Mouse (Mus musculus) intestine, embryonic 14.5 days (tissue): Measurements from ENCODE around the gene Uqcrh. TPM values are rescaled to one million over a fixed set of nuclear protein-coding genes. Genes with fewer than 3 reads are reported as not detected.

Source experiments
- ATAC-seq: fragments of 200-750 bp; cut with Nextera tagmentation; replicated peaks from 2 replicates; pipeline ENCODE4 v1.8.0; 2017; ENCODE audit warnings: low read depth, moderate number of reproducible peaks, moderate TSS enrichment, moderate library complexity; ENCODE audit not compliant: low FRiP score, low TSS enrichment
- DNase-seq: peaks from one replicate; pipeline ENCODE4 v3.0.0-alpha.2; 2018; ENCODE audit warnings: low spot score
- H3K27ac ChIP-seq: fragments of 300-500 bp; sonication (generic); 2 replicates; pipeline ENCODE4 v1.5.1; 2014; ENCODE audit warnings: low read depth, mild to moderate bottlenecking, control low read depth
- H3K27me3 ChIP-seq: fragments of 300-500 bp; sonication (generic); replicated peaks from 2 replicates; pipeline ENCODE4 v1.6.1; 2014; ENCODE audit warnings: low read length, control low read depth; ENCODE audit not compliant: control insufficient read depth, insufficient read depth
- H3K36me3 ChIP-seq: fragments of 300-500 bp; sonication (generic); 2 replicates; pipeline ENCODE4 v1.6.1; 2014; ENCODE audit warnings: low read length, control low read depth; ENCODE audit not compliant: control insufficient read depth, insufficient read depth
- H3K4me1 ChIP-seq: fragments of 300-500 bp; sonication (generic); replicated peaks from 2 replicates; pipeline ENCODE4 v1.6.1; 2014; ENCODE audit warnings: low read length, control low read depth, mixed read lengths; ENCODE audit not compliant: control insufficient read depth, insufficient read depth
- H3K4me2 ChIP-seq: fragments of 300-500 bp; sonication (generic); 2 replicates; pipeline ENCODE4 v1.6.1; 2014; ENCODE audit warnings: low read length
- H3K4me3 ChIP-seq: fragments of 300-500 bp; sonication (generic); 2 replicates; pipeline ENCODE4 v1.5.1; 2014; ENCODE audit warnings: low read depth, low read length, control low read depth, mixed read lengths
- H3K9ac ChIP-seq: fragments of 300-500 bp; sonication (generic); 2 replicates; pipeline ENCODE4 v1.6.1; 2014; ENCODE audit warnings: mild to moderate bottlenecking, low read length
- H3K9me3 ChIP-seq: fragments of 300-500 bp; sonication (generic); 2 replicates; pipeline ENCODE4 v1.6.1; 2016; ENCODE audit warnings: low read length, control low read depth; ENCODE audit not compliant: control insufficient read depth
- WGBS: fragments of 180-500 bp; shearing (Covaris S2); extraction: QIAGEN DNeasy Blood & Tissue Kit; methylation state at CpG from one replicate; pipeline ENCODE4 v1.1.7; 2014; 5-methylcytosine and 5-hydroxymethylcytosine counted together
- polyA plus RNA-seq: library from polyadenylated mRNA; unstranded; fragments of >200 nt; fragmentation: Nextera tagmentation; extraction: Ambion mirVana; gene quantifications from 2 replicates; pipeline ENCODE4 v1.2.1, GENCODE M21; 2014

The Uqcrh gene
- polyA plus RNA-seq, 1 experiment from 2014 or later = 617 TPM

DNA sequence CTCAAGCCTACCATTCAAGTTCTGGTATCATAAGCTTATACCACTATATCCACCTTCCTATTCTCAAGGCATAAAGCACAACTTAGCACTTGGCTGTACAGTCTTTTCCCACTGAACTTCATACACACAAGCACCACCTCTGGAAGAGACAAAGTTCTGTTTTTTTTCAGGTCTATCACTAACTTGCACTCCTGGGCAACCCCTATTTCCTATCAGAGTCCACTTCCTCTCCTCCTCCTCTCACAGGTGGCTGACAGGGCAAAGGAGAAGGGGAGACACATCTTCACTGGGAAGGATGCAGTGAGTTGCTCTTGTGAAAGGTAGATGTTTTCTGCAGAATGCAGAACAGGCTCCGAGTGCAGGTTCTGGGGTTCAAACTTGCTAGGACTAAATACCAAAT lies 27.2 kb downstream of the Uqcrh start:
- 91% methylated on average over 1 of the region's 1 CpGs for WGBS
- peaks cover 22% of the 10 kb centered on the region for H3K36me3 ChIP-seq
- H3K4me2 ChIP-seq = no peak overlapping the region

GRCm38 (mm10) chr4:116046604-116047003 lies 28.3 kb downstream of the Uqcrh start:
- H3K4me1 ChIP-seq = no peaks in the 10 kb centered on the region
- H3K27ac ChIP-seq = no peak overlapping the region
- WGBS = 92% methylated on average over 2 of the region's 2 CpGs
- no peak overlapping the region for H3K4me2 ChIP-seq
- no peak for ATAC-seq
- H3K9ac ChIP-seq = no peak overlapping the region
- no peaks in the 10 kb centered on the region for H3K27me3 ChIP-seq
- H3K4me3 ChIP-seq = no peak overlapping the region
- no peak for DNase-seq
- H3K9me3 ChIP-seq = no peaks in the 10 kb centered on the region
- peaks cover 28% of the 10 kb centered on the region for H3K36me3 ChIP-seq

More for the DNA sequence above, 27.2 kb downstream of the Uqcrh start:
- Histone ChIP-seq H3K27me3 (no peaks in the 10 kb centered on the region), H3K27ac (no peak overlapping the region), H3K9me3 (no peaks in the 10 kb centered on the region), H3K4me3 (no peak overlapping the region), H3K4me1 (peaks cover 6% of the 10 kb centered on the region), H3K9ac (no peak overlapping the region)
- DNase-seq (no peak), ATAC-seq (no peak)

GRCm38 (mm10) chr4:116042186-116042585 lies 32.7 kb downstream of the Uqcrh start:
- Histone ChIP-seq H3K36me3 (peaks cover 43% of the 10 kb centered on the region), H3K4me3 (no peak overlapping the region), H3K4me2 (no peak overlapping the region), H3K4me1 (no peaks in the 10 kb centered on the region), H3K9ac (no peak overlapping the region), H3K27me3 (no peaks in the 10 kb centered on the region), H3K9me3 (no peaks in the 10 kb centered on the region), H3K27ac (no peak overlapping the region)
- DNase-seq (no peak), ATAC-seq (no peak)
- WGBS = 73% methylated on average over 3 of the region's 3 CpGs

- Histone ChIP-seq H3K4me1 (no peaks in the 10 kb centered on the region), H3K27ac (no peak overlapping the region), H3K9ac (no peak overlapping the region), H3K36me3 (peaks cover 43% of the 10 kb centered on the region), H3K9me3 (no peaks in the 10 kb centered on the region), H3K4me2 (no peak overlapping the region), H3K27me3 (no peaks in the 10 kb centered on the region), H3K4me3 (no peak overlapping the region)
- 98% methylated on average over 2 of the region's 2 CpGs for WGBS
- no peak for ATAC-seq
- no peak for DNase-seq
These were observed 34.4 kb downstream of the Uqcrh start for GRCm38 (mm10) chr4:116040466-116040865.

- 92% methylated on average over 5 of the region's 5 CpGs for WGBS
- H3K4me3 ChIP-seq = no peak overlapping the region
- no peak overlapping the region for H3K27ac ChIP-seq
- H3K9me3 ChIP-seq = no peaks in the 10 kb centered on the region
- no peak for DNase-seq
- no peak overlapping the region for H3K9ac ChIP-seq
- ATAC-seq = no peak
- H3K36me3 ChIP-seq = peaks cover 44% of the 10 kb centered on the region
- no peaks in the 10 kb centered on the region for H3K27me3 ChIP-seq
- H3K4me2 ChIP-seq = no peak overlapping the region
- H3K4me1 ChIP-seq = no peaks in the 10 kb centered on the region
These were observed 41.5 kb downstream of the Uqcrh start for GRCm38 (mm10) chr4:116033374-116033773.

GRCm38 (mm10) chr4:116032906-116033305 lies 42.0 kb downstream of the Uqcrh start:
- Histone ChIP-seq H3K36me3 (peaks cover 41% of the 10 kb centered on the region), H3K27me3 (no peaks in the 10 kb centered on the region), H3K4me2 (no peak overlapping the region), H3K27ac (no peak overlapping the region), H3K9me3 (no peaks in the 10 kb centered on the region), H3K4me3 (no peak overlapping the region), H3K9ac (no peak overlapping the region), H3K4me1 (no peaks in the 10 kb centered on the region)
- ATAC-seq (no peak), DNase-seq (no peak)
- 88% methylated on average over 9 of the region's 9 CpGs for WGBS

- ATAC-seq (no peak; the same call in 1 of the 2 replicates), DNase-seq (no peak)
- 0 out of 2 replicates have a peak, but pooled peaks cover 2% of the 10 kb centered on the region for H3K4me1 ChIP-seq
- H3K27me3 ChIP-seq = peaks cover 56% of the 10 kb centered on the region
- WGBS = 7% methylated on average over 18 of the region's 18 CpGs
- H3K36me3 ChIP-seq = no peaks in the 10 kb centered on the region
- H3K9ac ChIP-seq = peak within 1 kb of the TSS; percentile 52
- no peaks in the 10 kb centered on the region for H3K9me3 ChIP-seq
- no peak within 1 kb of the TSS; the same call in 1 of the 2 replicates for H3K27ac ChIP-seq
- H3K4me3 ChIP-seq = peak within 1 kb of the TSS; percentile 55
- peak within 1 kb of the TSS; percentile 93 for H3K4me2 ChIP-seq
These were observed 56.7 kb downstream of the Uqcrh start, which contains the start of gene Faah for GRCm38 (mm10) chr4:116017902-116018746. Faah (minus strand) TSS chr4:116017926.

DNA sequence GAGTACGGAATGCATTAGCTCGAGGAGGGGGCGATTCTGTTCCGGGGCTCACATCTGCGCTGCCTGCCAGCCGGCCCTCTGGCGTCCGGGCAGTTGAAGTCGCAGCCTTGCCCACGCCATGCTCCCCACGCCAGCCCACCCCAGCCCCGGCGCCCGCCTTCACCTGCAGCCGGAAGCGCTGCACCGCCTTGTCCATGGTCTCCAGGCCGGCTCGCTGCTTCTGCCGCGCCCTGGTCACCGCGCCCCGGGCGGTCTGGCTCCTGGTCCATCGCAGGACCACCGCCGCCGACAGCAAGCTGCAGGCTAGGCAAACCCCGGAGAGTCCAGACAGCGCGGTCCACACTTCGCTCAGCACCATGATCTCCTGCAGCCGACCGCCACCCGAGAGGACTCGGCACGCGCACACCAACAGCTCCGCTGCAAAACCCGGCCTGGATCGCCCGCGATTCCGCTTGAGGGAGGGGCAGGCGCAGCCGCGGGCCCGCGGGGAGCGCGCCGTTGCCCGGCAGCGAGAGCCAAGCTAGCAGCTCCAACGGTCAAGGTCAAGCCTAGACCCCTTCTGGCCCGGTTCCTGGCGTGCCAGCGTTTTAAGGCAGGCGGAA lies 57.5 kb downstream of the Uqcrh start:
- H3K4me2 ChIP-seq = peak overlapping the region; percentile 93
- H3K9ac ChIP-seq = peak overlapping the region; percentile 52
- 0 out of 2 replicates have a peak, but pooled peaks cover 2% of the 10 kb centered on the region for H3K4me1 ChIP-seq
- ATAC-seq (peak; percentile 82), DNase-seq (peak; percentile 88)
- H3K36me3 ChIP-seq = no peaks in the 10 kb centered on the region
- no peak overlapping the region; the same call in 1 of the 2 replicates for H3K27ac ChIP-seq
- under 1% methylated on average over 60 of the region's 60 CpGs for WGBS
- peaks cover 56% of the 10 kb centered on the region for H3K27me3 ChIP-seq
- H3K9me3 ChIP-seq = no peaks in the 10 kb centered on the region
- H3K4me3 ChIP-seq = peak overlapping the region; percentile 55
